ENCODE assay signal across 20 mouse cellular contexts in genomic region chr2:62331913-62332312, GRCm38 (mm10).
DNase-seq lines count a peak whose midpoint lies in the region; TF ChIP-seq lines count a peak whose summit lies in the region.
"Had no signal": no experiment of that assay in that cellular context is flagged by ENCODE, and none has a peak within 500 bp of the region (broad histone marks: within the 10 kb centered on the region; RNA-seq: fewer than 3 reads in every experiment).

No protein-coding gene starts in this region.

- DNase-seq in layer of hippocampus, adult 2 months (ENCODE audit: low spot score in 2 of 2): no peak
- no peak for DNase-seq in layer of hippocampus, postnatal 10 days (ENCODE audit: low spot score in 2 of 2)
- DNase-seq in CD4-positive, CD25-positive, alpha-beta regulatory T cell, adult 2 months (ENCODE audit: low read depth, low spot score): peak; percentile 60
- peak; percentile 41 for DNase-seq in brain, adult 2 months (ENCODE audit: low read depth, low spot score)
- peak; percentile 28 for DNase-seq in thymus, postnatal 4 days
- no peak for DNase-seq in layer of hippocampus, postnatal 36 days
- no peak for DNase-seq in adrenal gland, postnatal 14 days
- DNase-seq: adrenal gland, adult 2 months; cerebellum, adult 9-11 months; kidney, adult 9 months; kidney, postnatal 25 days; liver, embryonic 13.5 days; lung, embryonic 14.5 days; right cerebral cortex, postnatal 4 days had no signal

- no peak for TF ChIP-seq CTCF in layer of hippocampus, adult 2 months (conservative IDR thresholded peaks at IDR 0.05)

- 0 out of 2 replicates have a peak overlapping the region, but pooled peaks have one; percentile 55 for H3K27ac ChIP-seq in layer of hippocampus, adult 2 months
- H3K27ac ChIP-seq: embryonic facial prominence, embryonic 13.5 days; hindbrain, embryonic 10.5 days; limb, embryonic 12.5 days; liver, embryonic 13.5 days; macrophage; midbrain, embryonic 10.5 days; neural tube, embryonic 12.5 days had no signal

- no peak overlapping the region for H3K4me3 ChIP-seq in layer of hippocampus, adult 2 months
- H3K4me3 ChIP-seq: embryonic facial prominence, embryonic 13.5 days; hindbrain, embryonic 10.5 days; limb, embryonic 12.5 days; liver, embryonic 13.5 days; midbrain, embryonic 10.5 days; neural tube, embryonic 12.5 days had no signal

Comparison
In these comparisons a context has a peak if more than half of its experiments do, and no peak if none do; other contexts are left out.
1. DNase-seq: peak in CD4-positive, CD25-positive, alpha-beta regulatory T cell, adult 2 months (single experiment), brain, adult 2 months (single experiment) and thymus, postnatal 4 days (single experiment); none in layer of hippocampus, adult 2 months (0 of 2), layer of hippocampus, postnatal 10 days (0 of 2), layer of hippocampus, postnatal 36 days (0 of 2) and adrenal gland, postnatal 14 days (single experiment).